Mouse (Mus musculus) hindbrain, embryonic 14.5 days (tissue): ENCODE measurements at regions not wholly inside any gene's neighbourhood (a gene's known extent, or its start where the extent isn't known, plus 50 kb on each side); places are given as distances from the start of the nearest gene placed in this dataset.

Experiments used
- ATAC-seq: fragments of 200-750 bp; cut with Nextera tagmentation; 2 replicates; pipeline ENCODE4 v1.8.0; 2017; ENCODE audit warnings: moderate number of reproducible peaks, mild to moderate bottlenecking, moderate TSS enrichment, moderate library complexity; ENCODE audit not compliant: low FRiP score
- DNase-seq: peaks from one replicate; pipeline ENCODE4 v3.0.0-alpha.2; 2015; ENCODE audit warnings: low spot score
- H3K27ac ChIP-seq: fragments of 300-500 bp; sonication (generic); 2 replicates; pipeline ENCODE4 v1.5.1; 2014; ENCODE audit warnings: mild to moderate bottlenecking, moderate library complexity
- H3K27me3 ChIP-seq: fragments of 300-500 bp; sonication (generic); 2 replicates; pipeline ENCODE4 v1.6.1; 2014; ENCODE audit warnings: mild to moderate bottlenecking, low read length, mixed read lengths; ENCODE audit not compliant: control insufficient read depth, insufficient read depth
- H3K36me3 ChIP-seq: fragments of 300-500 bp; sonication (generic); replicated peaks from 2 replicates; pipeline ENCODE4 v1.6.1; 2014; ENCODE audit not compliant: control insufficient read depth, insufficient read depth
- H3K4me1 ChIP-seq: fragments of 300-500 bp; sonication (generic); replicated peaks from 2 replicates; pipeline ENCODE4 v1.6.1; 2014; ENCODE audit warnings: antibody characterized with exemption, low read length, mixed read lengths; ENCODE audit not compliant: control insufficient read depth, insufficient read depth
- H3K4me2 ChIP-seq: fragments of 300-500 bp; sonication (generic); replicated peaks from 2 replicates; pipeline ENCODE4 v1.6.1; 2014; ENCODE audit warnings: mild to moderate bottlenecking, moderate library complexity
- H3K4me3 ChIP-seq: fragments of 300-500 bp; sonication (generic); replicated peaks from 2 replicates; pipeline ENCODE4 v1.5.1; 2014; ENCODE audit warnings: mild to moderate bottlenecking, low read length
- H3K9ac ChIP-seq: fragments of 300-500 bp; sonication (generic); 2 replicates; pipeline ENCODE4 v1.6.1; 2014
- H3K9me3 ChIP-seq: fragments of 300-500 bp; sonication (generic); 2 replicates; pipeline ENCODE4 v1.6.1; 2016; ENCODE audit warnings: low read length; ENCODE audit not compliant: control insufficient read depth
- WGBS: fragments of 180-500 bp; shearing (Covaris S2); extraction: QIAGEN DNeasy Blood & Tissue Kit; methylation state at CpG from one replicate; pipeline ENCODE4 v1.1.7; 2014; 5-methylcytosine and 5-hydroxymethylcytosine counted together

- no peak; the same call in 1 of the 2 replicates for ATAC-seq
- peak; percentile 38 for DNase-seq
- H3K4me3 ChIP-seq = no peak overlapping the region
- no peak overlapping the region for H3K4me2 ChIP-seq
- 45% methylated on average over 9 of the region's 9 CpGs for WGBS
- no peaks in the 10 kb centered on the region for H3K27me3 ChIP-seq
- no peak overlapping the region for H3K27ac ChIP-seq
- no peak overlapping the region for H3K9ac ChIP-seq
- no peaks in the 10 kb centered on the region for H3K4me1 ChIP-seq
- H3K36me3 ChIP-seq = no peaks in the 10 kb centered on the region
- H3K9me3 ChIP-seq = no peaks in the 10 kb centered on the region
These were observed 93.5 kb upstream of the Lclat1 start for GRCm38 (mm10) chr17:73014090-73014853.

- no peaks in the 10 kb centered on the region for H3K9me3 ChIP-seq
- no peak overlapping the region for H3K9ac ChIP-seq
- no peak overlapping the region for H3K27ac ChIP-seq
- H3K4me2 ChIP-seq = no peak overlapping the region
- no peaks in the 10 kb centered on the region for H3K4me1 ChIP-seq
- no peaks in the 10 kb centered on the region for H3K27me3 ChIP-seq
- H3K4me3 ChIP-seq = no peak overlapping the region
- 92% methylated on average over 5 of the region's 5 CpGs for WGBS
- no peaks in the 10 kb centered on the region for H3K36me3 ChIP-seq
- DNase-seq (no peak), ATAC-seq (no peak)
These were observed 90.6 kb upstream of the Lclat1 start for GRCm38 (mm10) chr17:73017173-73017572.

GRCm38 (mm10) chr17:73022630-73023051 lies 85.1 kb upstream of the Lclat1 start:
- 65% methylated on average over 8 of the region's 8 CpGs for WGBS
- no peak for ATAC-seq
- no peak overlapping the region for H3K4me2 ChIP-seq

GRCm38 (mm10) chr17:73023362-73024107 lies 84.2 kb upstream of the Lclat1 start:
- Histone ChIP-seq H3K4me3 (no peak overlapping the region), H3K4me2 (no peak overlapping the region), H3K27ac (no peak overlapping the region), H3K9ac (no peak overlapping the region), H3K36me3 (no peaks in the 10 kb centered on the region), H3K4me1 (no peaks in the 10 kb centered on the region), H3K9me3 (no peaks in the 10 kb centered on the region), H3K27me3 (no peaks in the 10 kb centered on the region)
- DNase-seq (no peak), ATAC-seq (no peak)
- WGBS = 78% methylated on average over 10 of the region's 10 CpGs

More at GRCm38 (mm10) chr17:73022630-73023051, 85.1 kb upstream of the Lclat1 start:
- H3K4me3 ChIP-seq = no peak overlapping the region
- no peaks in the 10 kb centered on the region for H3K4me1 ChIP-seq
- H3K27ac ChIP-seq = no peak overlapping the region
- no peak overlapping the region for H3K9ac ChIP-seq
- H3K36me3 ChIP-seq = no peaks in the 10 kb centered on the region
- H3K27me3 ChIP-seq = no peaks in the 10 kb centered on the region
- H3K9me3 ChIP-seq = no peaks in the 10 kb centered on the region
- no peak for DNase-seq

- Histone ChIP-seq H3K9me3 (no peaks in the 10 kb centered on the region), H3K36me3 (no peaks in the 10 kb centered on the region), H3K27ac (no peak overlapping the region), H3K4me2 (no peak overlapping the region), H3K9ac (no peak overlapping the region), H3K27me3 (no peaks in the 10 kb centered on the region), H3K4me3 (no peak overlapping the region), H3K4me1 (no peaks in the 10 kb centered on the region)
- ATAC-seq (no peak), DNase-seq (no peak)
- 98% methylated on average over 5 of the region's 5 CpGs for WGBS
These were observed 80.7 kb upstream of the Lclat1 start for GRCm38 (mm10) chr17:73027122-73027521.

- 75% methylated on average over 5 of the region's 5 CpGs for WGBS
- no peaks in the 10 kb centered on the region for H3K4me1 ChIP-seq
- no peak overlapping the region for H3K4me2 ChIP-seq
- no peak overlapping the region for H3K9ac ChIP-seq
- ATAC-seq (no peak), DNase-seq (no peak)
- H3K27ac ChIP-seq = no peak overlapping the region
- H3K9me3 ChIP-seq = no peaks in the 10 kb centered on the region
- no peak overlapping the region for H3K4me3 ChIP-seq
- no peaks in the 10 kb centered on the region for H3K27me3 ChIP-seq
- H3K36me3 ChIP-seq = no peaks in the 10 kb centered on the region
These were observed 76.0 kb upstream of the Lclat1 start for GRCm38 (mm10) chr17:73031796-73032195.

GRCm38 (mm10) chr17:73032326-73032725 lies 75.5 kb upstream of the Lclat1 start:
- Histone ChIP-seq H3K27ac (no peak overlapping the region), H3K9ac (no peak overlapping the region), H3K36me3 (no peaks in the 10 kb centered on the region), H3K9me3 (no peaks in the 10 kb centered on the region), H3K4me3 (no peak overlapping the region), H3K4me2 (no peak overlapping the region), H3K4me1 (no peaks in the 10 kb centered on the region), H3K27me3 (no peaks in the 10 kb centered on the region)
- WGBS = 78% methylated on average over 3 of the region's 3 CpGs
- ATAC-seq (no peak), DNase-seq (no peak)

- Histone ChIP-seq H3K4me2 (no peak overlapping the region), H3K4me1 (no peaks in the 10 kb centered on the region)
- WGBS = 83% methylated on average over 3 of the region's 3 CpGs
These were observed 73.4 kb upstream of the Lclat1 start for GRCm38 (mm10) chr17:73034420-73034819.

GRCm38 (mm10) chr17:73034981-73035481 lies 72.8 kb upstream of the Lclat1 start:
- no peaks in the 10 kb centered on the region for H3K9me3 ChIP-seq
- H3K27ac ChIP-seq = no peak overlapping the region
- H3K4me2 ChIP-seq = no peak overlapping the region
- no peak overlapping the region for H3K9ac ChIP-seq
- no peaks in the 10 kb centered on the region for H3K27me3 ChIP-seq
- no peaks in the 10 kb centered on the region for H3K36me3 ChIP-seq
- no peak overlapping the region for H3K4me3 ChIP-seq
- DNase-seq (no peak), ATAC-seq (no peak)
- no peaks in the 10 kb centered on the region for H3K4me1 ChIP-seq
- WGBS = 43% methylated on average over 8 of the region's 8 CpGs

More at GRCm38 (mm10) chr17:73034420-73034819, 73.4 kb upstream of the Lclat1 start:
- H3K27ac ChIP-seq = no peak overlapping the region
- no peaks in the 10 kb centered on the region for H3K9me3 ChIP-seq
- DNase-seq (no peak), ATAC-seq (no peak)
- no peaks in the 10 kb centered on the region for H3K27me3 ChIP-seq
- H3K36me3 ChIP-seq = no peaks in the 10 kb centered on the region
- H3K9ac ChIP-seq = no peak overlapping the region
- no peak overlapping the region for H3K4me3 ChIP-seq
